ENCODE assay signal across 22 mouse cellular contexts in the genomic region with DNA sequence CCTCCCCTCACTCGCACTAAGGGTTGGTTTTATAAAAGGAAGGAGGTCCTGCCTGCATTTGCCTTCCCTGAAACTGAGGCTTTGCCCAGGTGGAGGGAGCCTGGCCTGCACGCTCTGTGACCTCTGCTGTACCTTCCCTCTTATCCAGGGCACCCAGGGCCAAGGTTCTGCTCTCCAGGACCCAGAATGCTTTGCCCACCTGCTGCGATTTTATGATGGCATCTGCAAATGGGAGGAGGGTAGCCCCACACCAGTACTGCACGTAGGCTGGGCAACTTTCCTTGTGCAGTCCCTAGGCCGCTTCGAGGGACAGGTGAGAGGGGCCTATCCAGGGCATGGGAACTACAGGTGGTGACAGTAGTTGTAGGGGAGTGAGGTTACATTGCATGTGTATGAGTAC. TPM values are rescaled to one million over a fixed set of nuclear protein-coding genes. Genes with fewer than 3 reads are reported as not detected.
DNase-seq lines count a peak whose midpoint lies in the region; ATAC-seq and TF ChIP-seq lines count a peak whose summit lies in the region.
"Had no signal": no experiment of that assay in that cellular context is flagged by ENCODE, and none has a peak within 500 bp of the region (broad histone marks: within the 10 kb centered on the region; RNA-seq: fewer than 3 reads in every experiment).

No protein-coding gene starts in this region.

- H3K4me2 ChIP-seq in liver, embryonic 13.5 days, result 0 out of 2 replicates have a peak overlapping the region, but pooled peaks have one; percentile 100
- H3K4me2 ChIP-seq in liver, postnatal 0 days (ENCODE audit: low read depth, low read length), result peak overlapping the region; percentile 94
- H3K4me2 ChIP-seq: forebrain, embryonic 13.5 days; heart, embryonic 12.5 days; intestine, embryonic 15.5 days; midbrain, embryonic 12.5 days; neural tube, embryonic 13.5 days had no signal

- no peaks in the 10 kb centered on the region for H3K9me3 ChIP-seq in liver, embryonic 13.5 days (replicated peaks)
- no peaks in the 10 kb centered on the region for H3K9me3 ChIP-seq in liver, postnatal 0 days (ENCODE audit: low read length)
- H3K9me3 ChIP-seq: forebrain, embryonic 13.5 days; G1E; heart, embryonic 12.5 days; intestine, embryonic 15.5 days; midbrain, embryonic 12.5 days; neural tube, embryonic 13.5 days had no signal

- DNase-seq in cerebellum, adult 11-12 months, result peak; percentile 58
- no peak for DNase-seq in cerebellum, adult 9-11 months
- no peak for DNase-seq in kidney, adult 2 months
- DNase-seq in kidney, postnatal 36 days, result no peak
- DNase-seq in liver, embryonic 13.5 days, result no peak
- no peak for DNase-seq in liver
- DNase-seq in liver, postnatal 0 days, result no peak
- DNase-seq: adrenal gland, adult 8-10 months; cerebellum, adult 8-10 months; cerebellum, postnatal 36 days; gastrocnemius, postnatal 25 days; layer of hippocampus, adult 9-11 months; retina, postnatal 1 day; right cerebral cortex, postnatal 14 days had no signal

- no peaks in the 10 kb centered on the region for H3K27me3 ChIP-seq in kidney, adult 2 months (replicated peaks; ENCODE audit: control insufficient read depth, insufficient read depth, low read length)
- no peaks in the 10 kb centered on the region for H3K27me3 ChIP-seq in liver, embryonic 13.5 days
- H3K27me3 ChIP-seq in liver, postnatal 0 days (ENCODE audit: insufficient read depth, low read length), result no peaks in the 10 kb centered on the region
- H3K27me3 ChIP-seq: forebrain, embryonic 13.5 days; heart, embryonic 12.5 days; intestine, embryonic 15.5 days; midbrain, embryonic 12.5 days; neural tube, embryonic 13.5 days had no signal

- no peaks in the 10 kb centered on the region for H3K36me3 ChIP-seq in kidney, adult 2 months (ENCODE audit: control insufficient read depth, insufficient read depth, low read length)
- peaks cover 46% of the 10 kb centered on the region for H3K36me3 ChIP-seq in liver, embryonic 13.5 days
- H3K36me3 ChIP-seq in liver, postnatal 0 days (replicated peaks; ENCODE audit: insufficient read depth, low read length), result peaks cover 33% of the 10 kb centered on the region

- TF ChIP-seq CTCF in kidney, adult 2 months (conservative IDR thresholded peaks at IDR 0.05; ENCODE audit: insufficient read depth, insufficient read length, low read depth, low read length), result no peak
- no peak for TF ChIP-seq CTCF in liver, postnatal 0 days (IDR thresholded peaks at IDR 0.05; ENCODE audit: low read depth)

- no peak for ATAC-seq in liver, embryonic 13.5 days (ENCODE audit: low read depth)
- ATAC-seq in liver, postnatal 0 days, result no peak
- ATAC-seq: forebrain, embryonic 13.5 days; hindbrain, postnatal 0 days; intestine, embryonic 15.5 days had no signal

- H3K4me1 ChIP-seq in kidney, adult 2 months (ENCODE audit: control insufficient read depth, insufficient read depth, low read length), result peaks cover 22% of the 10 kb centered on the region
- H3K4me1 ChIP-seq in liver, embryonic 13.5 days (replicated peaks), result peaks cover 81% of the 10 kb centered on the region
- H3K4me1 ChIP-seq in liver, postnatal 0 days (ENCODE audit: insufficient read depth), result peaks cover 52% of the 10 kb centered on the region

- peak overlapping the region; percentile 87 for H3K27ac ChIP-seq in kidney, adult 2 months (ENCODE audit: insufficient read depth, low read depth, low read length)
- no peak overlapping the region for H3K27ac ChIP-seq in liver, embryonic 13.5 days
- 0 out of 2 replicates have a peak overlapping the region, but pooled peaks have one; percentile 94 for H3K27ac ChIP-seq in liver, postnatal 0 days (ENCODE audit: low read depth)
- H3K27ac ChIP-seq: forebrain, embryonic 13.5 days; hindbrain, postnatal 0 days; intestine, embryonic 15.5 days; midbrain, embryonic 12.5 days; neural tube, embryonic 13.5 days had no signal

- 0 out of 2 replicates have a peak overlapping the region, but pooled peaks have one; percentile 28 for H3K9ac ChIP-seq in liver, embryonic 13.5 days
- H3K9ac ChIP-seq in liver, postnatal 0 days (replicated peaks), result no peak overlapping the region
- H3K9ac ChIP-seq: forebrain, embryonic 13.5 days; heart, embryonic 12.5 days; intestine, embryonic 15.5 days; lung, embryonic 14.5 days; midbrain, embryonic 12.5 days; neural tube, embryonic 13.5 days had no signal

- no peak for TF ChIP-seq EP300 in liver, postnatal 0 days (IDR thresholded peaks at IDR 0.05; ENCODE audit: low read depth)

- no peak overlapping the region for H3K4me3 ChIP-seq in kidney, adult 2 months (ENCODE audit: insufficient read depth, low read depth, low read length)
- no peak overlapping the region for H3K4me3 ChIP-seq in liver, embryonic 13.5 days (replicated peaks)
- no peak overlapping the region for H3K4me3 ChIP-seq in liver, postnatal 0 days (ENCODE audit: low read depth, low read length)
- H3K4me3 ChIP-seq: forebrain, embryonic 13.5 days; heart, embryonic 12.5 days; intestine, embryonic 15.5 days; midbrain, embryonic 12.5 days; neural tube, embryonic 13.5 days had no signal

- WGBS in kidney, adult 2 months, result 81% methylated on average over 6 of the region's 6 CpGs
- WGBS in liver, embryonic 13.5 days (ENCODE audit: insufficient replicate concordance), result 87% methylated on average over 6 of the region's 6 CpGs
- WGBS in liver, postnatal 0 days (ENCODE audit: insufficient replicate concordance), result 94% methylated on average over 6 of the region's 6 CpGs

- TF ChIP-seq POLR2A in kidney, adult 2 months (IDR thresholded peaks at IDR 0.05; ENCODE audit: low read depth, low read length), result no peak

RNA-seq across cellular contexts. Expression of a gene that starts 1.7 kb away (rescaled TPM):
- 92.3 and 145 TPM in 2 replicates for polyA plus RNA-seq in kidney, adult 2 months (2012; rRNA removed)
- 4.5 and 5.8 TPM in 2 replicates for polyA plus RNA-seq in liver, embryonic 13.5 days (2015; fragmentation: Nextera tagmentation; extraction: Ambion mirVana)
- 5.6 and 5.7 TPM in 2 replicates for polyA plus RNA-seq in liver, postnatal 0 days (2015; fragmentation: Nextera tagmentation; extraction: Ambion mirVana)

RNA-seq across cellular contexts. Expression of a gene that starts 4.4 kb away (rescaled TPM):
- polyA plus RNA-seq in kidney, adult 2 months (2012; rRNA removed), result 49.5 and 63.2 TPM in 2 replicates
- polyA plus RNA-seq in liver, embryonic 13.5 days (2015; fragmentation: Nextera tagmentation; extraction: Ambion mirVana), result 26.3 and 29.9 TPM in 2 replicates
- polyA plus RNA-seq in liver, postnatal 0 days (2015; fragmentation: Nextera tagmentation; extraction: Ambion mirVana), result 10.0 and 11.1 TPM in 2 replicates

RNA-seq across cellular contexts. Expression of a gene that starts 24.3 kb away (rescaled TPM):
- polyA plus RNA-seq in kidney, adult 2 months (2012; rRNA removed), result 71.3 and 76.3 TPM in 2 replicates
- 68.4 and 92.3 TPM in 2 replicates for polyA plus RNA-seq in liver, embryonic 13.5 days (2015; fragmentation: Nextera tagmentation; extraction: Ambion mirVana)
- polyA plus RNA-seq in liver, postnatal 0 days (2015; fragmentation: Nextera tagmentation; extraction: Ambion mirVana), result 34.6 and 35.7 TPM in 2 replicates

RNA-seq across cellular contexts. Expression of a gene that starts 32.9 kb away (rescaled TPM):
- 26.6 and 31.1 TPM in 2 replicates for polyA plus RNA-seq in kidney, adult 2 months (2012; rRNA removed)
- 0.14 and 0.16 TPM in 2 replicates for polyA plus RNA-seq in liver, embryonic 13.5 days (2015; fragmentation: Nextera tagmentation; extraction: Ambion mirVana)
- polyA plus RNA-seq in liver, postnatal 0 days (2015; fragmentation: Nextera tagmentation; extraction: Ambion mirVana), result 0.27 and 0.35 TPM in 2 replicates

RNA-seq across cellular contexts. Expression of a gene that starts 45.0 kb away (rescaled TPM):
- polyA plus RNA-seq in kidney, adult 2 months (2012; rRNA removed), result 15.0 and 47.1 TPM in 2 replicates
- 2.7 and 2.9 TPM in 2 replicates for polyA plus RNA-seq in liver, embryonic 13.5 days (2015; fragmentation: Nextera tagmentation; extraction: Ambion mirVana)
- 2.5 and 8.9 TPM in 2 replicates for polyA plus RNA-seq in liver, postnatal 0 days (2015; fragmentation: Nextera tagmentation; extraction: Ambion mirVana)

Comparison
In these comparisons a context has a peak if more than half of its experiments do, and no peak if none do; other contexts are left out.
1. RNA of a gene that starts 1.7 kb away (polyA plus RNA-seq): 92.3 to 145 TPM in kidney, adult 2 months; 5.6 to 5.7 TPM in liver, postnatal 0 days and 4.5 to 5.8 TPM in liver, embryonic 13.5 days; every median in the first group is over 10 times any median in the second.